Mouse (Mus musculus): ENCODE results near the gene Ccdc92. TPM values are rescaled to one million over a fixed set of nuclear protein-coding genes. Genes with fewer than 3 reads are reported as not detected.

Ccdc92 gene
- total and polyA plus RNA-seq, 3 experiments = 7.6 to 467 (median 40.3) TPM

GRCm38 (mm10) chr5:124836075-124836474, 26.1 kb downstream of the Ccdc92 start:
- H3K79me2 ChIP-seq (ENCODE audit: control insufficient read depth, insufficient read depth, low read length, poor library complexity) = no peaks in the 10 kb centered on the region
- no peaks in the 10 kb centered on the region for H3K9me3 ChIP-seq (replicated peaks; ENCODE audit: insufficient read depth, low read length)
- DNase-seq (ENCODE audit: low read depth, low spot score) = no peak
- H3K4me3 ChIP-seq (ENCODE audit: control insufficient read depth in 1 of 2, insufficient read depth in 1 of 2, low read depth in 2 of 2, low read length in 2 of 2) = no peak overlapping the region
- no peak overlapping the region for H3K27ac ChIP-seq (ENCODE audit: control insufficient read depth, low read depth, low read length)
- TF ChIP-seq MAZ (IDR thresholded peaks at IDR 0.05; ENCODE audit: low read depth, low read length) = no peak
- H3K36me3 ChIP-seq (ENCODE audit: control insufficient read depth in 1 of 2, insufficient read depth in 2 of 2, low read length in 2 of 2) = no peaks in the 10 kb centered on the region
- H3K9ac ChIP-seq (ENCODE audit: control insufficient read depth, low read depth, low read length, poor library complexity, severe bottlenecking) = no peak overlapping the region
- H3K27me3 ChIP-seq (ENCODE audit: control insufficient read depth in 1 of 2, insufficient read depth in 2 of 2, low read length in 2 of 2) = no peaks in the 10 kb centered on the region
- H3K4me1 ChIP-seq (ENCODE audit: control insufficient read depth in 1 of 2, insufficient read depth in 2 of 2, low read length in 2 of 2) = no peaks in the 10 kb centered on the region

- H3K4me3 ChIP-seq (ENCODE audit: control insufficient read depth in 1 of 2, insufficient read depth in 1 of 2, low read depth in 2 of 2, low read length in 2 of 2) = no peak overlapping the region
Measured at GRCm38 (mm10) chr5:124835218-124835617, 27.0 kb downstream of the Ccdc92 start.

GRCm38 (mm10) chr5:124830331-124830730, 31.9 kb downstream of the Ccdc92 start:
- Histone ChIP-seq H3K9me3 (replicated peaks; ENCODE audit: insufficient read depth, low read length) (no peaks in the 10 kb centered on the region), H3K9ac (ENCODE audit: control insufficient read depth, low read depth, low read length, poor library complexity, severe bottlenecking) (no peak overlapping the region), H3K4me3 (ENCODE audit: control insufficient read depth in 1 of 2, insufficient read depth in 1 of 2, low read depth in 2 of 2, low read length in 2 of 2) (no peak overlapping the region), H3K27me3 (ENCODE audit: control insufficient read depth in 1 of 2, insufficient read depth in 2 of 2, low read length in 2 of 2) (no peaks in the 10 kb centered on the region), H3K27ac (ENCODE audit: control insufficient read depth, low read depth, low read length) (no peak overlapping the region), H3K79me2 (ENCODE audit: control insufficient read depth, insufficient read depth, low read length, poor library complexity) (no peaks in the 10 kb centered on the region), H3K36me3 (ENCODE audit: control insufficient read depth in 1 of 2, insufficient read depth in 2 of 2, low read length in 2 of 2) (no peaks in the 10 kb centered on the region), H3K4me1 (ENCODE audit: control insufficient read depth in 1 of 2, insufficient read depth in 2 of 2, low read length in 2 of 2) (no peaks in the 10 kb centered on the region)
- no peak for DNase-seq (ENCODE audit: low read depth, low spot score)
- TF ChIP-seq CTCF (IDR thresholded peaks at IDR 0.05 in 2 of 3, conservative IDR thresholded peaks at IDR 0.05 in 1 of 3; ENCODE audit: control insufficient read depth in 1 of 3, insufficient read depth in 1 of 3, low read depth in 2 of 3, low read length in 3 of 3, poor library complexity in 1 of 3, severe bottlenecking in 1 of 3) = no peak
- no peak for TF ChIP-seq MYC (IDR thresholded peaks at IDR 0.05; ENCODE audit: low read depth, low read length)
- TF ChIP-seq JUND (IDR thresholded peaks at IDR 0.05; ENCODE audit: low read depth, low read length) = no peak
- no peak for TF ChIP-seq ZNF384 (IDR thresholded peaks at IDR 0.05; ENCODE audit: low read depth, low read length)
- no peak for TF ChIP-seq ETS1 (IDR thresholded peaks at IDR 0.05; ENCODE audit: low read depth, low read length)
- TF ChIP-seq ELF1 (IDR thresholded peaks at IDR 0.05; ENCODE audit: low read depth, low read length) = no peak
- TF ChIP-seq KAT2A (conservative IDR thresholded peaks at IDR 0.05; ENCODE audit: low read depth, low read length) = no peak
- TF ChIP-seq E2F4 (IDR thresholded peaks at IDR 0.05; ENCODE audit: borderline replicate concordance, low read depth, low read length) = no peak
- no peak for TF ChIP-seq MYB (IDR thresholded peaks at IDR 0.05; ENCODE audit: low read depth, low read length)
- TF ChIP-seq POLR2AphosphoS5 (IDR thresholded peaks at IDR 0.05; ENCODE audit: borderline replicate concordance, low read depth, low read length) = no peak
- TF ChIP-seq MAX (IDR thresholded peaks at IDR 0.05; ENCODE audit: low read length) = no peak
- TF ChIP-seq EP300 (IDR thresholded peaks at IDR 0.05; ENCODE audit: low read depth in 1 of 2, low read length in 2 of 2) = no peak
- TF ChIP-seq TCF12 (IDR thresholded peaks at IDR 0.05; ENCODE audit: low read depth, low read length) = no peak
- TF ChIP-seq CHD2 (IDR thresholded peaks at IDR 0.05; ENCODE audit: low read length) = no peak
- no peak for TF ChIP-seq CHD1 (IDR thresholded peaks at IDR 0.05; ENCODE audit: low read depth, low read length)
- no peak for TF ChIP-seq ZMIZ1 (IDR thresholded peaks at IDR 0.05; ENCODE audit: low read depth, low read length)

More at GRCm38 (mm10) chr5:124835218-124835617, 27.0 kb downstream of the Ccdc92 start:
- H3K27me3 ChIP-seq (ENCODE audit: control insufficient read depth in 1 of 2, insufficient read depth in 2 of 2, low read length in 2 of 2) = no peaks in the 10 kb centered on the region
- TF ChIP-seq TAL1 (IDR thresholded peaks at IDR 0.05; ENCODE audit: low read length) (no peak), TBP (IDR thresholded peaks at IDR 0.05; ENCODE audit: low read depth, low read length) (no peak), MYB (IDR thresholded peaks at IDR 0.05; ENCODE audit: low read depth, low read length) (no peak), CTCF (IDR thresholded peaks at IDR 0.05 in 2 of 3, conservative IDR thresholded peaks at IDR 0.05 in 1 of 3; ENCODE audit: control insufficient read depth in 1 of 3, insufficient read depth in 1 of 3, low read depth in 2 of 3, low read length in 3 of 3, poor library complexity in 1 of 3, severe bottlenecking in 1 of 3) (no peak), MXI1 (IDR thresholded peaks at IDR 0.05; ENCODE audit: low read depth, low read length) (no peak), UBTF (IDR thresholded peaks at IDR 0.05; ENCODE audit: borderline replicate concordance, insufficient read depth, low read depth, low read length) (no peak)
- H3K9ac ChIP-seq (ENCODE audit: control insufficient read depth, low read depth, low read length, poor library complexity, severe bottlenecking) = no peak overlapping the region
- no peak for DNase-seq (ENCODE audit: low read depth, low spot score)
- H3K79me2 ChIP-seq (ENCODE audit: control insufficient read depth, insufficient read depth, low read length, poor library complexity) = no peaks in the 10 kb centered on the region
- H3K9me3 ChIP-seq (replicated peaks; ENCODE audit: insufficient read depth, low read length) = no peaks in the 10 kb centered on the region
- H3K27ac ChIP-seq (ENCODE audit: control insufficient read depth, low read depth, low read length) = no peak overlapping the region
- no peaks in the 10 kb centered on the region for H3K36me3 ChIP-seq (ENCODE audit: control insufficient read depth in 1 of 2, insufficient read depth in 2 of 2, low read length in 2 of 2)
- no peaks in the 10 kb centered on the region for H3K4me1 ChIP-seq (ENCODE audit: control insufficient read depth in 1 of 2, insufficient read depth in 2 of 2, low read length in 2 of 2)
